Mouse (Mus musculus) megakaryocyte, embryonic 14.5 days (primary cell): ENCODE measurements around the gene Akap10.

Experiments used
- FLI1 ChIP-seq: IDR thresholded peaks from 2 replicates; pipeline ENCODE4 v1.6.1; 2012; ENCODE audit warnings: low read length, inconsistent platforms, mixed read lengths
- GATA1 ChIP-seq: IDR thresholded peaks from 3 replicates; pipeline ENCODE4 v1.6.1; 2012; ENCODE audit warnings: mixed read lengths, low read length, inconsistent platforms, borderline replicate concordance

- TF ChIP-seq GATA1 = no peak
- TF ChIP-seq FLI1 = no peak
Observed at GRCm38 (mm10) chr11:61919702-61920101, 10.3 kb downstream of the Akap10 start.
